ENCODE assay signal across 8 mouse cellular contexts in the genomic region with DNA sequence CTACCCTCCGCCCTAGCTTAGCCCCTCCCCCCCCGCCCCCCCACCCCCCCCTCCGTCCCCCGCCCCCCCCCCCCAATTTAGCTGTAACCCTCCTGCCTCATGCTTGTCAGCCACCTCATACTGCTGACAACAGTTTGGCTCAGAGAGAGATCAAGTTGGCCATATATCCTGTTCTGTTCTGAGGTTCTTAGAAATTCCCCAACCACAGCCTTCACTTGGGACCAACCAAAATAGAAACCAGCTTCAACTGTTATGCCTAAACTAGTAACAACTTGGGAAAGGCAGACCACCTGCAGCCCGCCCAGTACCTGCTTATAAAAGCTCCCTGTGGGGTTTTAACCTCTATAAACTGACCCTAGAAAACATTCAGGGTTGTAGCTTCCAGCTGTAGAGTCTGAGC.
DNase-seq lines count a peak whose midpoint lies in the region; ATAC-seq and TF ChIP-seq lines count a peak whose summit lies in the region.

No protein-coding gene starts in this region.

- H3K4me1 ChIP-seq in heart, adult 2 months (ENCODE audit: control insufficient read depth, insufficient read depth, low read length) = peaks cover 5% of the 10 kb centered on the region
- peaks cover 8% of the 10 kb centered on the region; the same call in 1 of the 2 replicates for H3K4me1 ChIP-seq in embryonic facial prominence, embryonic 15.5 days
- peaks cover 9% of the 10 kb centered on the region for H3K4me1 ChIP-seq in limb, embryonic 15.5 days

- peaks cover 32% of the 10 kb centered on the region for H3K79me3 ChIP-seq in C2C12 (ENCODE audit: low read depth)

- intact Hi-C loops in heart, adult 2 months (cut with DNase I) = no loop called here
- intact Hi-C loops in heart, postnatal 14 days (cut with DNase I) = no loop called here

- H3K4me3 ChIP-seq in heart, adult 2 months = peak overlapping the region; percentile 72
- H3K4me3 ChIP-seq in C2C12 (ENCODE audit: insufficient read depth, poor library complexity, severe bottlenecking) = peak overlapping the region; percentile 68
- peak overlapping the region; percentile 69 for H3K4me3 ChIP-seq in embryonic facial prominence, embryonic 15.5 days (replicated peaks)
- H3K4me3 ChIP-seq in limb, embryonic 15.5 days = peak overlapping the region; percentile 67

- peaks cover 17% of the 10 kb centered on the region for H3K36me3 ChIP-seq in heart, adult 2 months (ENCODE audit: control insufficient read depth, insufficient read depth, low read length)
- H3K36me3 ChIP-seq in C2C12 (ENCODE audit: control insufficient read depth, insufficient read depth) = peaks cover 46% of the 10 kb centered on the region
- H3K36me3 ChIP-seq in embryonic facial prominence, embryonic 15.5 days = peaks cover 22% of the 10 kb centered on the region
- H3K36me3 ChIP-seq in limb, embryonic 15.5 days = peaks cover 17% of the 10 kb centered on the region

- no peak for TF ChIP-seq POLR2A in heart, adult 2 months (IDR thresholded peaks at IDR 0.05; ENCODE audit: insufficient read depth, low read depth, low read length)

- H3K9me3 ChIP-seq in embryonic facial prominence, embryonic 15.5 days (replicated peaks) = no peaks in the 10 kb centered on the region
- H3K9me3 ChIP-seq in limb, embryonic 15.5 days = no peaks in the 10 kb centered on the region

- H3ac ChIP-seq in C2C12 (ENCODE audit: control insufficient read depth, insufficient read length, low read depth) = peak overlapping the region; percentile 12

- WGBS in heart, adult 2 months = 14% methylated on average over 3 of the region's 5 CpGs
- 13% methylated on average over 3 of the region's 5 CpGs for WGBS in embryonic facial prominence, embryonic 15.5 days
- 9% methylated on average over 1 of the region's 5 CpGs for WGBS in limb, embryonic 15.5 days

- no peak for TF ChIP-seq EP300 in heart, adult 2 months (IDR thresholded peaks at IDR 0.05; ENCODE audit: insufficient read depth, low read depth, low read length)

- H3K9ac ChIP-seq in heart, adult 2 months (ENCODE audit: low read depth, low read length) = 0 out of 2 replicates have a peak overlapping the region, but pooled peaks have one; percentile 27
- H3K9ac ChIP-seq in embryonic facial prominence, embryonic 15.5 days = no peak overlapping the region
- H3K9ac ChIP-seq in limb, embryonic 15.5 days = no peak overlapping the region

- no peaks in the 10 kb centered on the region for H3K27me3 ChIP-seq in heart, adult 2 months (ENCODE audit: control insufficient read depth, insufficient read depth, low read length)
- H3K27me3 ChIP-seq in C2C12 (ENCODE audit: control insufficient read depth, insufficient read depth, insufficient read length) = no peaks in the 10 kb centered on the region
- H3K27me3 ChIP-seq in embryonic facial prominence, embryonic 15.5 days = no peaks in the 10 kb centered on the region
- H3K27me3 ChIP-seq in limb, embryonic 15.5 days = no peaks in the 10 kb centered on the region

- peak overlapping the region; percentile 62 for H3K4me2 ChIP-seq in embryonic facial prominence, embryonic 15.5 days (replicated peaks)
- H3K4me2 ChIP-seq in limb, embryonic 15.5 days = peak overlapping the region; percentile 64

- TF ChIP-seq CTCF in heart, adult 2 months (IDR thresholded peaks at IDR 0.05) = no peak
- no peak for TF ChIP-seq CTCF in C2C12 (IDR thresholded peaks at IDR 0.05; ENCODE audit: control insufficient read depth, insufficient read depth, insufficient read length)

- DNase-seq in heart, adult 2 months = no peak
- DNase-seq in heart, postnatal 14 days = no peak
- DNase-seq in testis, postnatal 14 days (ENCODE audit: low spot score) = no peak
- DNase-seq in embryo, embryonic 10 days (ENCODE audit: low spot score) = no peak
- no peak for DNase-seq in spleen, postnatal 4 days (ENCODE audit: low spot score in 2 of 2)

- H3K27ac ChIP-seq in heart, adult 2 months = peak overlapping the region; percentile 90
- no peak overlapping the region for H3K27ac ChIP-seq in embryonic facial prominence, embryonic 15.5 days (replicated peaks)
- H3K27ac ChIP-seq in limb, embryonic 15.5 days = no peak overlapping the region

- ATAC-seq in embryonic facial prominence, embryonic 15.5 days (ENCODE audit: insufficient number of reproducible peaks, low FRiP score, low TSS enrichment, low read depth) = no peak
- ATAC-seq in limb, embryonic 15.5 days (ENCODE audit: insufficient number of reproducible peaks, low FRiP score, low TSS enrichment, low read depth) = no peak

- H3K79me2 ChIP-seq in heart, adult 2 months (replicated peaks; ENCODE audit: control insufficient read depth, insufficient read depth, low read length) = no peaks in the 10 kb centered on the region
- H3K79me2 ChIP-seq in C2C12 (ENCODE audit: control insufficient read depth, insufficient read depth) = peaks cover 42% of the 10 kb centered on the region

TF ChIP-seq in C2C12, 6 proteins besides CTCF, POLR2A, EP300 and RAD21:
- no peak for TF ChIP-seq MAX (IDR thresholded peaks at IDR 0.05)
- TF ChIP-seq USF1 (IDR thresholded peaks at IDR 0.05; ENCODE audit: low read depth) = no peak
- TF ChIP-seq CEBPB (IDR thresholded peaks at IDR 0.05; ENCODE audit: low read depth) = no peak
- TF ChIP-seq MYOG (IDR thresholded peaks at IDR 0.05; ENCODE audit: control insufficient read depth, extremely low read depth, insufficient read length) = no peak
- no peak for TF ChIP-seq FOSL1 (IDR thresholded peaks at IDR 0.05; ENCODE audit: insufficient read depth, low read length, poor library complexity, severe bottlenecking)
- no peak for TF ChIP-seq MYOD1 (IDR thresholded peaks at IDR 0.05; ENCODE audit: control insufficient read depth, insufficient read length, low read depth)
